Mouse (Mus musculus): ENCODE data around the gene Golga4.

DNA sequence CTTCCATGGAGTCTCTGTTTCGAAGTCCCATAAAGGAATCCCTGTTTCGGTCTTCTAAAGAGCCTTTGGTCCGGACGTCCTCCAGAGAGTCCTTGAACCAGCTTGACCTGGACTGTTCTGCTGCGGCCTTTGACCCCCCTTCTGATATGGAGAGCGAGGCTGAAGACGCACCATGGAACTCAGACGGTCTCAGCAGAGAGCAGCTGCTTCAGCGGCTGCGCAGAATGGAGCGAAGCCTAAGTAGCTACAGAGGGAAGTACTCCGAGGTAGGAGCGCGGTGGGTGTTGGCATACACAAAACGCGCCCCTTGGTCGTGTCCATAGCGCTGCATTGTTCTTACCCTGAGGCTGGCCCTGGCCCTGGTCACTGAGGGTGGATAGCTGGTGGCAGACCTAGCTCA is 21.0 kb downstream of the Golga4 start:
- TF ChIP-seq POLR2A (IDR thresholded peaks at IDR 0.05; ENCODE audit: low read depth, low read length) = no peak
- no peak for TF ChIP-seq CTCF (IDR thresholded peaks at IDR 0.05; ENCODE audit: extremely low read depth, insufficient read depth, insufficient read length, insufficient replicate concordance)

Data from spleen, adult 2 months (tissue).